Mouse (Mus musculus) C2C12 (cell line): ENCODE results near the gene Dffb.

Source experiments
- CTCF ChIP-seq: IDR thresholded peaks from one replicate; pipeline ENCODE4 v1.5.1; 2011; ENCODE audit not compliant: control insufficient read depth, insufficient read depth, insufficient read length
- MAX ChIP-seq: IDR thresholded peaks from one replicate; pipeline ENCODE4 v1.6.1; 2011; ENCODE audit warnings: mild to moderate bottlenecking, control low read depth

DNA sequence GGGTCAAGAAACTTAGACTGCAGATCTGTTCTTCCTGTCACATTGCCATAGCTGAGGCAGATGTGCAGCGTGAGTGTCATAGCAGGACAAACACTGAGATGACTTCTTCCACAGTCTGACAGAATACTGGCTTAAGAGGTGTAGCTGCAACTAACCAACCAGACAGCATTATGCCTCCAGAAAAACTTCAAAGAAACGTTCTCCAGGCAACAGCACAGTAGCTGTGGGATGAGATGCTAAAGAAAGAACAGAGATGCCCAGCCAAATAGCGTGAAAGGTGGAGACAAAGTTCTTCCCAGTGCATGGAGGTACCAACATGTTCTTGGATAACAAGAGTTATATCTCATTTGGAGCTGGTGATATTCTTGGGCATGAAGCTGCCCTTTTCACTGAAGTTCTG is 23.8 kb downstream of the Dffb start:
- TF ChIP-seq CTCF (no peak), MAX (no peak)
